Mouse (Mus musculus) limb, embryonic 11.5 days (tissue): ENCODE measurements around the gene Slc35d3. TPM values are rescaled to one million over a fixed set of nuclear protein-coding genes. Genes with fewer than 3 reads are reported as not detected.

Experiments used
- ATAC-seq: fragments of 200-750 bp; cut with Nextera tagmentation; 2 replicates; pipeline ENCODE4 v1.8.0; 2017; ENCODE audit warnings: low read depth; ENCODE audit not compliant: insufficient number of reproducible peaks, low FRiP score, low TSS enrichment
- DNase-seq: peaks from one replicate; pipeline ENCODE4 v3.0.0-alpha.2; 2015; ENCODE audit warnings: low spot score
- H3K27ac ChIP-seq: fragments of 300-500 bp; sonication (generic); replicated peaks from 2 replicates; pipeline ENCODE4 v1.5.1; 2014; ENCODE audit warnings: low read depth, mild to moderate bottlenecking, low read length
- H3K27me3 ChIP-seq: fragments of 300-500 bp; sonication (generic); 2 replicates; pipeline ENCODE4 v1.6.1; 2014; ENCODE audit warnings: mild to moderate bottlenecking, low read length, mixed read lengths; ENCODE audit not compliant: control insufficient read depth, insufficient read depth
- H3K36me3 ChIP-seq: fragments of 300-500 bp; sonication (generic); 2 replicates; pipeline ENCODE4 v1.6.1; 2014; ENCODE audit warnings: mild to moderate bottlenecking, low read length, moderate library complexity, mixed read lengths; ENCODE audit not compliant: control insufficient read depth, insufficient read depth
- H3K4me1 ChIP-seq: fragments of 300-500 bp; sonication (generic); 2 replicates; pipeline ENCODE4 v1.6.1; 2014; ENCODE audit warnings: low read length, mixed read lengths; ENCODE audit not compliant: control insufficient read depth, insufficient read depth
- H3K4me2 ChIP-seq: fragments of 300-500 bp; sonication (generic); 2 replicates; pipeline ENCODE4 v1.6.1; 2014; ENCODE audit warnings: low read depth, mild to moderate bottlenecking, moderate library complexity; ENCODE audit not compliant: severe bottlenecking
- H3K4me3 ChIP-seq: fragments of 300-500 bp; sonication (generic); 2 replicates; pipeline ENCODE4 v1.5.1; 2014; ENCODE audit warnings: low read depth, low read length
- H3K9ac ChIP-seq: fragments of 300-500 bp; sonication (generic); 2 replicates; pipeline ENCODE4 v1.6.1; 2014; ENCODE audit warnings: mild to moderate bottlenecking, low read length
- H3K9me3 ChIP-seq: fragments of 300-500 bp; sonication (generic); 2 replicates; pipeline ENCODE4 v1.6.1; 2016; ENCODE audit warnings: low read length; ENCODE audit not compliant: control insufficient read depth
- WGBS: fragments of 180-500 bp; shearing (Covaris S2); extraction: QIAGEN DNeasy Blood & Tissue Kit; methylation state at CpG from one replicate; pipeline ENCODE4 v1.1.7; 2014; 5-methylcytosine and 5-hydroxymethylcytosine counted together
- polyA plus RNA-seq: library from polyadenylated mRNA; unstranded; fragments of >200 nt; fragmentation: Nextera tagmentation; extraction: Ambion mirVana; gene quantifications from 2 replicates; pipeline ENCODE4 v1.2.1, GENCODE M21; 2014

Slc35d3 gene
- polyA plus RNA-seq, result 0.85 and 0.89 TPM in 2 replicates

DNA sequence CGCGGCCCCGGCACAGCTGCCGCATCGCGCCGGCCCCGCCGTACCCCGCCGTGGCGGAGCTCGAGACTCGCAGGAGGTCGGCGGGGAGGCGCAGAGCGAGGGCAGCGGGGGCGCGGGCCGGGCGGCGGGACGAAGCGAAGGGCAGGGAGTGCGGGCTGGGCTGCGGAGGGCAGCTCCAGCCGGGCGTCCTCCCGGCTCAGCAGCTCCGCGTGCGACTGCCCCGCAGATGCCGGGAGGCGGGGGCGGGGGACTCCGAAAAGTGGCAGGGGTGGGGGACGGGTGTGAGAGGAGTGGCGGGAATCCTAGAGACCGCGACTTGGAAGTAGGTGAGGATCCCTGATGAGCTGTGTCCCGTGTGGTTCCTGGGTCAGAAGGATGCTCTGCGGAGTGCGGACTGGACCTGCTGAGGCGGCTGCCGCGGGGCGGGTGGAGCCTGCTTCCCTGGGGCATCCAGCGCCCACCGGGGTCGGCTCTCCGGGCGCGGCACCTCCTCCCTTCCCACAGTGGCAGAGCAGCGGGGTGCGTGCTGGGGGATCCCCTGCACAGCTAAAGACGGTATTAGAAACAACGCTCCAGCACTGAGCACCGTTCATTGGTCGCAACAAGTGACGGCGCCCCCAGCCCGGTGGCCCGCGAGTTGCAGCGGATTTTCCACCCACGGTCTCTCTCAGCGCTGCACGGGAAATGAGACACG lies at the start of gene Slc35d3:
Gene Slc35d3, minus strand, starts transcription at position 462 of the 694 bp plus-strand sequence.
- H3K4me1 ChIP-seq, result peaks cover 18% of the 10 kb centered on the region; the same call in 1 of the 2 replicates
- peak; percentile 57 for ATAC-seq
- H3K9ac ChIP-seq, result peak within 1 kb of the TSS; percentile 60
- peak within 1 kb of the TSS; percentile 41 for H3K4me3 ChIP-seq
- peak within 1 kb of the TSS; percentile 88 for H3K4me2 ChIP-seq
- H3K9me3 ChIP-seq, result no peaks in the 10 kb centered on the region
- H3K36me3 ChIP-seq, result no peaks in the 10 kb centered on the region
- peak; percentile 67 for DNase-seq
- no peak within 1 kb of the TSS for H3K27ac ChIP-seq
- WGBS, result 0% methylated on average over 56 of the region's 72 CpGs
- peaks cover 41% of the 10 kb centered on the region for H3K27me3 ChIP-seq

DNA sequence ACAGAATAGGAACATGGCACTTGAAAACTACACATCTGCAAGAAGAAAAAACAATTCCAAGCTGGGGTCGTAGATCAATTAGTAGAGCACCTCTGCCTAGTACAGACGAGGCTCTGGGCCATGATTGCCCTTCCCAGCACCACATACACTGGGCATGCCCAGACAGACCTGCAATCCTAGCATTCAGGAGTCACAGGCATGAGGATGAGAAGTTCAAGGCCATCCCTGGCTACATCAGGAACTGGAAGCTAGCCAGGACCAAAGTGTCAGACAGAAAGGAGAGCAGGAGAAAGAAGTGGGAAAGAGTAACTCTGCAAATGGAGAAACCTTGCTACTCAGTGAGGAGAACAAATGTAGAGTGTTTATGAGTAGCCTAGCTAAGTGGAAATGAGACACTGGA lies 48.9 kb upstream of the Slc35d3 start:
- Histone ChIP-seq H3K27me3 (no peaks in the 10 kb centered on the region), H3K4me3 (no peak overlapping the region), H3K27ac (no peak overlapping the region), H3K4me2 (no peak overlapping the region), H3K4me1 (no peaks in the 10 kb centered on the region), H3K9me3 (no peaks in the 10 kb centered on the region), H3K9ac (no peak overlapping the region), H3K36me3 (peaks cover 2% of the 10 kb centered on the region; the same call in 1 of the 2 replicates)
- WGBS, result 50% methylated on average over 2 of the region's 2 CpGs
- no peak for ATAC-seq
- no peak for DNase-seq

DNA sequence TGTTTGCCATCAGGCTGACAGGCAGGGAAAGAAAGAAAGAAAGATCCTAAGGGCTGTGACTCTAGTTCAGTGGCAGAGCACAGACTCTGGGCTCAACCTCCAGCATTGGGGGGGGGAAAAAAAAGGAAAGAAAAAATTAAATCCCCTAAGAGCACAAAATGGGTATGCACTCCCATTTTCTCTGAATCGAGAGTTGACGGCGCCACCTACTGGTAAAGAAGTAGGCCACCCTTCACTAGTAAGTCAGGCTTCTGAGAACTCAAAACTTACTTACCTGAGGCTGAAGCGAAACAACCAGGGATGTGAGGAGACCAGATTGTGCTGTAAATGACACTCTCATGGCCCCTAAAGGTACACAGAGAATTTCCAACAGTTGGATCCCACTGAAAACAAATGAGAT lies 42.7 kb upstream of the Slc35d3 start:
- Histone ChIP-seq H3K27me3 (no peaks in the 10 kb centered on the region), H3K36me3 (no peaks in the 10 kb centered on the region; the same call in 1 of the 2 replicates), H3K27ac (no peak overlapping the region), H3K4me2 (no peak overlapping the region), H3K9me3 (no peaks in the 10 kb centered on the region), H3K4me3 (no peak overlapping the region), H3K4me1 (no peaks in the 10 kb centered on the region), H3K9ac (no peak overlapping the region)
- no peak for ATAC-seq
- DNase-seq, result peak; percentile 38
- 16% methylated on average over 4 of the region's 4 CpGs for WGBS

DNA sequence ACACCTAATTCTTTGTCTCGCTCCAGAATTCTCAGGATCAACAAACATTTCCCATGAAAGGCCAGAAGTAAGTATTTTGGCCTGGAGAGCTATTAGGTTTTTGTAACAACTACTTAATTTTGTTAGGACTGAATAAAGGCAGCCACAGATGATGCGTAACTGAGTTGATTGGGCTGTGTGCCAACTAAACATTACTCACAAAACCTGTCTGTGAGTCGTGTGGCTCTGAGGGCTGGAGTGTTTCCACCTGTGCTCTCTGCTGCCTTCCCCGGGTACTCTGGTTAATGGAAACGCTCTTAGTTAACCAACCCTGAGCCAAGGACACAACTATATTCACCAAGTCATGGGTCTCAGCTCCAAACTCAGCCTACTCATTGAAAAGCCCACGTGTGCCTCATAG lies 41.9 kb upstream of the Slc35d3 start:
- no peak for ATAC-seq
- H3K4me1 ChIP-seq, result no peaks in the 10 kb centered on the region

DNA sequence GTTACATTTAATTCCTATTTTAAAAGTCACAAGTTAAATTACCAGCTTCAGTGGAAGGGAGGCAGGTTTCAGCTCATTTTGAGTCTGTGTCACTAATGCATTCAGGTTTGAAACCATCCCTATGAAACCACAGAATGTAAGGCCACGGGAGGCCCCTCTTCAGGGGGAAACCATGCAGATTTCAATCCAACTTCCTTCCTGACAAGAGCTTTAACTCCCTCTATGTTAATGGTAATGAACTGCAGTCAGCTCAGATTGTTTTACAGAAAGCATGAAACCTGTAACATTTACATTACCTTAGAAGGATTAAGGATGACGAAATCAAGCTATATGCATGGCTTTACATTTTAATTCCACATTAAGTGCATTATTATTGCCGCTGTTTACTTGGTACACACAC lies 40.4 kb upstream of the Slc35d3 start:
- H3K4me2 ChIP-seq, result no peak overlapping the region
- H3K9ac ChIP-seq, result no peak overlapping the region
- DNase-seq (no peak), ATAC-seq (no peak)
- H3K27me3 ChIP-seq, result no peaks in the 10 kb centered on the region
- H3K27ac ChIP-seq, result no peak overlapping the region
- no peaks in the 10 kb centered on the region for H3K36me3 ChIP-seq
- WGBS, result 65% methylated on average over 3 of the region's 3 CpGs
- no peaks in the 10 kb centered on the region for H3K9me3 ChIP-seq
- H3K4me1 ChIP-seq, result no peaks in the 10 kb centered on the region
- H3K4me3 ChIP-seq, result no peak overlapping the region

More for the DNA sequence above, 41.9 kb upstream of the Slc35d3 start:
- no peaks in the 10 kb centered on the region for H3K9me3 ChIP-seq
- WGBS, result 85% methylated on average over 6 of the region's 6 CpGs
- no peaks in the 10 kb centered on the region; the same call in 1 of the 2 replicates for H3K36me3 ChIP-seq
- H3K4me3 ChIP-seq, result no peak overlapping the region
- DNase-seq, result no peak
- no peak overlapping the region for H3K27ac ChIP-seq
- no peaks in the 10 kb centered on the region for H3K27me3 ChIP-seq
- H3K4me2 ChIP-seq, result no peak overlapping the region
- H3K9ac ChIP-seq, result no peak overlapping the region

DNA sequence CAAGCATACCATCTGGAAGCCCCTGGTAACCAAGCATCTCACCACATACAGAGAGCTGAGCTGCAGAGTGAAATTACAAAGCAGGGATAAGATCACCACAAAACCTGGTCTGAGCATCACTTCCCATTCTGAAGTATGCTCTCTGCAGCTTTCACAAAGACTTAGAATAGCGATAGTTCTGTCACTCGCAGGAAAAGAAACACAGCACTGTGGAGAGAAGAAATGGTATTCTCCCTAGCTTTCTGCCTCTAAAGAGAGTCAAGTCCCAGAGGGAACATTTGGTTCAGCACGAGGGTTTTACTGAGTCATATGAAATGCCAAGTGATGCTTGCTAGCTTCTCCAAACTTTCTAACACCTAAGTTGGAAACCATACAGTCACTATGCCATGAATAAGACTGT lies 38.6 kb upstream of the Slc35d3 start:
- H3K27ac ChIP-seq, result no peak overlapping the region
- H3K4me1 ChIP-seq, result no peaks in the 10 kb centered on the region
- H3K36me3 ChIP-seq, result no peaks in the 10 kb centered on the region
- H3K4me2 ChIP-seq, result no peak overlapping the region
- WGBS, result 86% methylated on average over 3 of the region's 3 CpGs
- H3K27me3 ChIP-seq, result no peaks in the 10 kb centered on the region
- H3K4me3 ChIP-seq, result no peak overlapping the region
- no peaks in the 10 kb centered on the region for H3K9me3 ChIP-seq
- no peak for ATAC-seq
- no peak for DNase-seq
- H3K9ac ChIP-seq, result no peak overlapping the region

DNA sequence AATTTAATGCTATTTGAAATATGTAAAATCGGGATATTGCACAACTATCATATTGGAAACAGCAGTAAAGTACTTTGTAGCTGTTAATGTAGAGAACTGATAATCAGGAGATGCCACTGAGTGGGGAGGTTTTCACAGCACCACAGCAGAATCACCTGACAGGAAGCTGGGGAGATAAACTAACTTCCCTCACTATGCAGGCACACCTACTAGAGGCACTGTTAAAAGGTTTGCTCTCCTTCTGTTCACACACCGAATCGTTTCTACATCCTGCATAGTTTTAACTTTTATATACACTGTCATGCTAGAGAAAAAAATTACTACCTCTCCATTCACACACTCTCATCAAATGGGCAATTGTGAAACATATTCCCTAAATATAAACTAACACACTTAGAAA lies 35.0 kb upstream of the Slc35d3 start:
- Histone ChIP-seq H3K9ac (no peak overlapping the region), H3K27me3 (no peaks in the 10 kb centered on the region), H3K27ac (no peak overlapping the region), H3K9me3 (no peaks in the 10 kb centered on the region), H3K4me1 (no peaks in the 10 kb centered on the region), H3K4me2 (no peak overlapping the region), H3K36me3 (no peaks in the 10 kb centered on the region), H3K4me3 (no peak overlapping the region)
- 93% methylated on average over 3 of the region's 3 CpGs for WGBS
- ATAC-seq, result no peak
- DNase-seq, result no peak

DNA sequence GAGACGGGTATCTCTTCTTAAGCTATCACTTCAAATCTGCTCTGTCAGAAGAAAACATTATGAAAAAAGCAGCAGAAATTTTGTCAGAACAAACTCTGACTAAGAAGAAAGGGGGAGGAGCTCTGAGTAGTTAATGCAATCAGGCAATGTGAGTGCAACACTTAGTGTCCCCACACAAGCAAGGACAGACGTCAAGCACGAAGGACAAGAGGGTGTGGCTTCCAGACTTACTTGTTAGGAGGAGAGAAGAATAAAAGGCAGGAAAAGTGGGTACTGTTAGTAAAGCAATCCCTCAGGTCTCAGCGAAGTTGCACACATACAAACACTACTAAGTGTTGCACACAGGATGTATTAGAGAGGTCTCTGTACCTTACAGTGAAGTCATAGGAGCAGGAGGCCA lies 33.1 kb upstream of the Slc35d3 start:
- ATAC-seq (no peak), DNase-seq (no peak)
- H3K4me2 ChIP-seq, result no peak overlapping the region
- no peaks in the 10 kb centered on the region for H3K36me3 ChIP-seq
- no peak overlapping the region for H3K9ac ChIP-seq
- no peaks in the 10 kb centered on the region for H3K4me1 ChIP-seq
- H3K27me3 ChIP-seq, result no peaks in the 10 kb centered on the region
- WGBS, result 67% methylated on average over 4 of the region's 4 CpGs
- no peak overlapping the region for H3K4me3 ChIP-seq
- H3K9me3 ChIP-seq, result no peaks in the 10 kb centered on the region
- no peak overlapping the region for H3K27ac ChIP-seq

DNA sequence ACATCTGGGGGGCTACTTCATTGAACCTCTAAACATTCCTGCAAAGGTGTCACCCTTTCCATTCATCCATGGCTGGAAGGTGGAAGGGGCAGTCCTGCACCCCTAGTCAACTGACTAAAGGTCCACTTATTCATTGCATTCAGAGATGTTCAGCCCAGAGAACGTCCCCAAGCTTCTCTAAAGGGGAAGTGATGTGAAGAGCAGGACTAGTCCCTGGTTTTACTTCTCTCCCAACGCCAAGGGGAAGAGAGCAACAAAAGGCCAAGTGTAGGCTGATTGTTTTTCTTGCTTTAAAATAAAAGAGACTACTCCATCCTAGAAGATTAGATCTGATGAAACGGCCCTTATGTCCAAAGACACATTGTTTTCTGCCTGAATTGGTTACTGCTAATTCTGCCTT lies 29.2 kb upstream of the Slc35d3 start:
- H3K27me3 ChIP-seq, result no peaks in the 10 kb centered on the region
- no peaks in the 10 kb centered on the region for H3K36me3 ChIP-seq
- WGBS, result 80% methylated on average over 3 of the region's 3 CpGs
- ATAC-seq (no peak), DNase-seq (no peak)
- no peak overlapping the region for H3K4me2 ChIP-seq
- H3K9me3 ChIP-seq, result no peaks in the 10 kb centered on the region
- H3K4me1 ChIP-seq, result no peaks in the 10 kb centered on the region
- no peak overlapping the region for H3K27ac ChIP-seq
- no peak overlapping the region for H3K9ac ChIP-seq
- H3K4me3 ChIP-seq, result no peak overlapping the region
